Mouse (Mus musculus) layer of hippocampus, adult 9-10 months (tissue): Measurements from ENCODE around the gene Arhgef17.

Experiments used
- DNase-seq: peaks from one replicate; pipeline ENCODE4 v3.0.0; 2022; ENCODE audit warnings: low spot score

Arhgef17 gene

DNA sequence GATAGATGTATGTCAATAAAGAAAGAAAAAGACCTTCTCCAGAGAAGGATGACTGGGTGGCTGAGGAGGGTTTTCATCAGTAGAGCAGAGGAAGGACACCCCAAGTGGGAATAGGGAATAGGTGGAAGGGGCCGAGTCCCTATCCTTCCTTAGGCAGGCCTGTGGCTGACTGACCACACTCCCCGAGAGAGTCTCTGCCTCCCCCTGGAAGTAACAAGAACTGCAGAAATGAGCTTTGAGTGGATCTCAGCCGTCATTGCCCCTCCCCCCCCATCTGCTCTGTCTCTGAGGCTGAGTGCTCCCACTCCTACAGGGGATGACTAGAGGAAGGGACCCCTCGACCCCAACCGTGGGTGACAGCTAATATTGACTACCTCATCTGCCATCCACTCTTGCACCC, 9.3 kb upstream of the Arhgef17 start:
- no peak for DNase-seq

DNA sequence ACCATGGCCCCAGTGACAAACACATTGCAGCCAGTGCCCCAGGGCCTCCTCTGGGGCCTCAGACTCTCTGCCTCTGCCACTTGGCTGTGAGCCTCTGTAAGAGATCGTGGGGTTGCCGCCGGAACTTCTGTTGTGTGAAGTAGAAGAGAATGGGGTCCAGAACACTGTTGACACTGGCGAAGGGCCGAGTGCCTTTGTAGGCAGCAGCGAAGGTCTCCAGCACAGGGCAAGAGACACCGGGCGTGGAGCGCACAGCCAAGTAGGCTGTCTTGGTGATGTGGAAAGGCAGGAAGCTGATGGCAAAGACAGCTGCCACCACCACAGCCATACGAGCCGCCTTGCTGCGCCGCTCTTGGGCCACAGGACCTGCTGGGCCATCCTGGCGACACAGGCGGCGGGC, 6.2 kb upstream of the Arhgef17 start:
- DNase-seq: no peak

GRCm38 (mm10) chr7:100937481-100937880, 5.6 kb upstream of the Arhgef17 start:
- DNase-seq: no peak

DNA sequence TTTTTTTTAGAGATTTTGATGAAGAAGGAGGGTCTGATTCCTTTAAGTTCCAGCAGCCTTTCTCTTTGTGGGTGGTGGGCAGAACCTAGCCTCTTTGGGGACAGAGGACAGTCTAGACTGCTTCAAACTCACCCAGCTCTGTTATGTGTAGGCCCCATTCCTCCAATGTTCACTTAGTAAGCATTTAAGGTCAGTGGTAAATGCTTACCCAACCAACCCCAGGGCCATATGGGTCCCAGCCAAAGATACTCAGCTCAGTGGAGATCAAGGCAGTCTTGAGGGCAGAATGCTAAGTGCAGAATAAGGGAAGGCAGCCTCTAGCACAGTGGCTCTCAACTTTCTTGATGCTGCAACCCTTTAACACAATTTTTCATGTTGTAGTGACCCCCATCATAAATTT, 1.6 kb upstream of the Arhgef17 start:
- no peak for DNase-seq

GRCm38 (mm10) chr7:100932481-100933007, 637 bp upstream of the Arhgef17 start:
- DNase-seq: no peak

DNA sequence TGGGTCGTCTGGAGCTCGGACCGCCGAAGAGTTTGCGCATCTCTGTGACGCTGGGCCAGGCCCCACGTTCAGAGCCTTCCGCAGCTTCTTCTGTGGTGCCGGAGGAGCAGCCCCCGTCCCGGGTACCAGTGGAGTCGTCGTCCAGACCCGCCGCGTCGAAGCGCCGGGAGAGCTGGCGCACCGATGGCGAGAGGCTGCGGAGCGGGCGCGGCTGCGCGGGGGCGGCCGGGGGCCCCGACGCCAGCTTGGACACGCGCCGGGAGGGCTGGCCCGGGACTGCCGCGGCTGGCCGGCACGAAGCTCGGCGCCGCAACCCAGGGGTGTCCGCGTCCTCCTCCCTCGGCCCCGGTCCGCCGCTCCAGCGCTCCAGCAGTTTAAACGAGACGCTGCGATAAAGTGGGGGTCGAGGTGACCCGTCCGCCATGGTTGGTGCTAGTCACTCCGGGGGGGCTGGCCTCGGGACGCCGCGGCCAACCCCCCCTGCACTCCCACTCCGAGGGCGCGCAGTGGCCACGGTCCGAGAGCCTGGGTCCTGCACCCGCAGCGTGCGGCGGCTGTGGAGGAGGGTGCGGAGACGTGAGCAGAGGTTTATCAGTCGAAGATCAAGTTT, 486 bp downstream of the Arhgef17 start:
- no peak for DNase-seq

DNA sequence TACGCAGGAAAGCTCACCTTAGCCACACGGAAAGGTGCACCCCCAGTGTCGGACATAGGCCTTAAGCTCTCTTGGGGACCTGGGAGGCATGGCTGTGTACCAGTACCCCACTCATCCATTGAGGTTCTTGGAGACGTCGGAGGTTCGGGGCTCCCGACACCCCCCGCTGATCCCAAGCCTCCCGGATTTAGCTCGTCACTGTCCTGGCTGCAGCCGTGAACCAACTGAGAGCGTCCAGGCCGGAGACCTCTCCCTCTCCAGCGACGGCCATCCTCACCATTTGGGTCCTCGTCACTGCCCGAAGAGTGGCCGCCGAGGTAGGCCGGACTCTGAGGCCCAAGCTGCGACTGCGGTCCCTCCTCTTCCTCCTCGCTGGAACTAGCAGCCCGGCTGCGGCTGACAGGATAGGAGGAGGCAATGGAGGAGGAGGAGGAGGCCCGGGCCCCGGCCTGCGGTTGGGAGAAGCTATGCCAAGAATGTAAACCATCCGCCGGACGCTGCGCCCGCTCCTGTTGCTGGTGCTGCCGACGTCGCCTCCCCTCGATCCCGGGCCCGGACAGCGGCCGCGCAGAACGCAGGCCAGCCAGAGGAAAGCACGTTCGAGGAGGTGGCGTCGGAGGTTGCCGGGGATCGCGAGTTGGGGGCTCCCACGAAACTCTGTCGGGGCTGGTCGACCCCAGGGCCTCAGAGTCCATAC, 1.1 kb downstream of the Arhgef17 start:
- DNase-seq: no peak

DNA sequence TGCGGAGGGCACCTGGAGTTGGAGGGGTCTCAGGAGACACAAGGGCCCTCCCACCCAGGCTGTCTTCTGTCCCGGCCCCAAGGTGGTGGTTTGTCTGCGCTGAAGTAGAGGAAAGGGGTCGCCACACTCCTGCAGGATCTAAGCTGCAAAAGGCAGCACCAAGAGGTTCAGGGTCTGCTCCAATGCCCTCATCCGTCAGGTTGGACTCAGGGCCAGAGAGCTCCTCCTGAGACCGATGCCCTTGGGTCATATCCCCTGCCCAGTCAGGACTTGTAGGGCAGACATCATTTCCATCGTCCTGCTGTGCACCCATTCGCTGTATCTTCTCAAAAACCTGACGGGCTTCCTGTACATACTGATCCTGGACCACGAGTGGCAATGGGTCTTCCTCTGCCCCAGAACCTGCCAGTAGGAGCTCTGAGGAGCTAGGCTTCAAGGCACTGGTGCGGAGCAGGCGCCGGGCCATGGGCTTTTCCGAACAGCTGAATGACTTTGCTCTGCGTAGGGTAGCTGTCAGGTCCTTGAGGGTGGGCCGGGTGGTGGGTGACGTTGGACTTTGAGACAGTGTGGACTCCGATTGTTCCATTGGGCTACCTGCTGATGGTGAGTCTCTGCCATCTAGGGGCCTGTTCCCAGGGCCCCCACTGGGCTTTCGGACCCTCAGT, 2.1 kb downstream of the Arhgef17 start:
- no peak for DNase-seq

DNA sequence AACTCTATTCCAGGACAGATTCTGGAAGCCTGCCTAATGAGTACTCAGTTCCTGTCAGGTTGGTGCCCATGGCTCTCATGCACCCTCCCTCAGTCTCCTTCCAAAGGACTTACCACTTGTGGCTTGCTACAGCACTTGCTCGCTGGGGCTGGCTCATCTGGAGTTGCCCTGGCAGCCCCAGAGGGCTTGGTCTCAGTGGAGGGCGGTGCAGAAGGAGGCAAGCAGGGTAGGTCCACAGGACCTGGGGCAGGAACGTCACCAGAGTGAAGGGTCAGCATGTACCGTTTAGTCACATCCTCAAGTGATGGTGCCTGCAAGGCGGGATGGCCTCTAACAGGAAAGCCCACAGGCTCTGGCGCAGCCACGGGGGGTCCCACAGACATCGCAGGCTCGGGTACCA, 3.5 kb downstream of the Arhgef17 start:
- DNase-seq: no peak

DNA sequence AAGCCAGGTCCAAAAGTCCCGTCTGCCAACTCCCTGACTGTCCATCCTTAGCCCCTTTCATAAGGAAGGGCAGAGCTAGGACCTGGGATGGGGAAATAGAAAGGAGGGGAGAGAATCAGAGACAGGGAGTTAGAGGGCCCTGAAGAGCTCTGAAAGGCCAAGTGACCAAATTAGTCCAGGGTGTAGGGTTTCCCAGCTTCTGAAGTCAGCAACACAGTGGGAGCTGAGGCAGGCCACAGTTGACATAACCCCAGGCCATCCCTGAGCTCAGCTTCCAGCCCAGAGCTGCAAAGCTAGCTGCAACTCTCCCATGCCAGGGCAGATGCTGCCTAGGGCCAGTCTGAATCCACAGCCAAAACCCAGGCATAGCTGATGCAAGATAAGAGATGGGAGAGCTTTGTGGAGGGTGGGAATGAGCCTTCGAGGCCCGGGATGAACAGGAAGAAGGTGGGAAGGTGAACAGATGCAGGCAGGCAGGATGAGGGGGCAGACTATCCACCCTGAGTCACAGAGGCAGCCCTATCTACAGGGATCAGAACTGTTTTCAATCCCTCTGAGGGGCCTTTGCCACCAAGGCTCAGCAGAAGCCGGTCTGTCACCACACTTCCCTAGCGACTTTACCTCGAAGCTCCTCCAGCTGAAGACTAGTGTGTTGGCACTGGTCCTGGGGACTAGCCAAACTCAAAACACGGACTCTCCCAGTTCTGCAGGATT, 4.5 kb downstream of the Arhgef17 start:
- DNase-seq: no peak

- no peak for DNase-seq
Observed at GRCm38 (mm10) chr7:100926311-100926923, 5.5 kb downstream of the Arhgef17 start.

GRCm38 (mm10) chr7:100924674-100925445, 7.0 kb downstream of the Arhgef17 start:
- DNase-seq: no peak

DNA sequence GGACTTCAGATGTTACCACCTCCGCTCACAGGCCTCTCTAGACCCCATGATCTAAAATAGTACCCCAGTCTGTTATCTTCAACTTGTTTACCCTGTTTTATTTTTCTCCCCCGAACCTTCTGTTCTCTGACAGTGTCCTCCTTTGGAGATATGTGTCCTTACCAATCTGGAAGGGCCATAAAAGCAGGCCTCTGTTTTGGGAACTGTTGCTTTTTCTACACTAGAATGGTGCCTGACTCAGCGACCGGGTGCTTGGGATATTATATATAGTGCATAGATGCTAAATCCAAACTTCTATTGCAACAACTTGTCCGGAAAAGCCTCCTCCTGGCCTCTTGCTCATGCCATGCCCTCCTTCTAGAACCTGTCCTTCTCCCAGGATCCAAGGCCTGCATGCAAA, 7.7 kb downstream of the Arhgef17 start:
- no peak for DNase-seq

GRCm38 (mm10) chr7:100922907-100923306, 9.0 kb downstream of the Arhgef17 start:
- no peak for DNase-seq

- DNase-seq: no peak
Observed at GRCm38 (mm10) chr7:100921289-100921688, 10.6 kb downstream of the Arhgef17 start.

GRCm38 (mm10) chr7:100919809-100920107, 12.1 kb downstream of the Arhgef17 start:
- DNase-seq: no peak

DNA sequence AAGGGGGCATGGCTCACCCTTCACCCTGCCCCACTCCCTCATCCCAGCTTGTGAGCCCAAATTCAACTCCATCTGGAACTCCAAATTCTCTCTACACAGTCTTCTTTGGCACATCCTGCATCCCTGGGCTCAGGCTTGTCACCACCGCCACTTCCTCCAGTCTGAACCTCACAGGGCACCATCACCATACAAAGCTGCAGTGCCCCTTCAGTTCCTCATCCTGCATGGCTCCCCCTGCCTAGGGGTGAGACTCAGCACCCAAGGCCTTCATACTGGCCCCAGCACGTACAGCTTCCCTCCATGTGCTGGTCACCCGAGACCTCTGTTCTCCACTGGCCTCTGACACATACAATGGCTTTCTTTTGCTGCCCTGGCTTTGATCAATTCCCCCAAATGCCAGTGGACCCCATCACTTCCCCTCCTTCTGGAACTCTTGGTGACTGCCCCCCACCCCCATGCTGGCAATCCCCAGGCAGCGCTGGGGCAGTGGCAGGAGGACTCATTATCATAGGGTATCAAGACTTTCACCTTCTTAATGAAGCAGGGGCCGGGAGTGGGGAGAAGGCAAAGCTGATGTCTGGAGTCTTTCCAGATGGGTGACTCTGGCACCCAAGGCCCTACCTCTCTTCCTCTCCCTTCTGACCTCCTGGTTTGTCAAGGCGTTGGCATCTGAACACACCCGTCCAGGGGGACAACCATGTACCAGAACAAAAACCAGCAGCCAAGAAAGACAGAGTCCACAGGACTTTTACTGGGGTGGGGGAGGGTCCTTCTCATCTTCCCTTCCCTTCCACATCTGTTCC, 12.7 kb downstream of the Arhgef17 start:
- no peak for DNase-seq

DNA sequence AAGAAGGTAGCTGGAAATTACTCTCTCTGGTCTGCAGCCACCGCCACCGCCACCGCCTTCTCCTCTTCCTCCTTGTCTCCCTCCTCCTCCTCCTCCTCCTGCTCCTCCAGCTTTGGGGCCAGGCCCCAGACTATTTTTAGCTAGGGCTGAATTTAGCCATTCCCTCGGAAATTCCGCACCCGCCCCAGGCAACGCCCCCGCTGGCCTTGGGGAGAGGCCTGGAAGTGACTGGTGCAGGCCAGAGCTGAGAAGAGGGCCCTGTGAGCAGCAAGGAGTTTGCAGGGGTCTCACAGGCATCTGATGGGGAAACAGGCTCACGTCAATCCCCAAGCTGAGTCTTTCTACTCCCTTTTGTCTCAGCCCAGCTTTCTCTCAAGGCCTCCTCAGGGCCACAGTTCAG, 13.7 kb downstream of the Arhgef17 start:
- no peak for DNase-seq

DNA sequence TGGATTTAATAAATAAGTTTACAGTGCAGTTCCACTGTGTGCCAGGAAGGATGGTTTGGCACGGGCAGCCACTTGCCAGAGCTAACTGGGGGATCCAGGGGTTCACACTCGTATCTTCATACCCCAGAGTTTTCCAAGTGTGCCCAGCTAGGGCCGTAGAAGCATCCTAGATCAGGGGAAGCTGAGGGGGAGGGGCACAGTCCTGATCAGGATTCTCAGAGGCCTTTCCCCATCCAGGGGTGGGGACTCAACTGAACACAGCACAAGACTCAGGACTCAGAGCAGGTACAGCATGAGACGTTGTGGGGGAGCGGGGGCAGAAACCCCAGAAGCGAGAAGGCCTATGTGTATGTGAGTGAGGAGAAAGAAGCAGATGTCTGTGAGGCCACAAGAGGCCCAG, 14.2 kb downstream of the Arhgef17 start:
- no peak for DNase-seq

DNA sequence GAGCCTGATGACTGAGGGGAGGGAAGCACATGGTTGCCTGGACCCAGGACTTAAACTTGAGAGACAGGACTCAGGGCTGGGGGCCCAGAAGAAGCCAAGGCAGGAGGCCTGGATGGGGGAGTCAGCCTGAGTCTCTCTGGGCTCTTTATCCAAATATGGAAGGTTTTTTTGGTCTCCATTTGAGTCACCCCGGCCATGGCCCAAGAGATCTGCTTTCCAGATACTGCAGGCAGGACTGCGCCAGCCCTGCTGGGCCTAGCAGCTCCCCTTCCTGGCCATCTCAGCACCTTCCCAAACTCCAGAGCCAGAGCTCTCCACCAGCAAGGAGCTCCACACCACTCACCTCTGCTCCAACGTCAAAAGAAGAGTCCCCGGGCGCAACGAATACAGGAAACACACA, 15.4 kb downstream of the Arhgef17 start:
- DNase-seq: no peak

DNA sequence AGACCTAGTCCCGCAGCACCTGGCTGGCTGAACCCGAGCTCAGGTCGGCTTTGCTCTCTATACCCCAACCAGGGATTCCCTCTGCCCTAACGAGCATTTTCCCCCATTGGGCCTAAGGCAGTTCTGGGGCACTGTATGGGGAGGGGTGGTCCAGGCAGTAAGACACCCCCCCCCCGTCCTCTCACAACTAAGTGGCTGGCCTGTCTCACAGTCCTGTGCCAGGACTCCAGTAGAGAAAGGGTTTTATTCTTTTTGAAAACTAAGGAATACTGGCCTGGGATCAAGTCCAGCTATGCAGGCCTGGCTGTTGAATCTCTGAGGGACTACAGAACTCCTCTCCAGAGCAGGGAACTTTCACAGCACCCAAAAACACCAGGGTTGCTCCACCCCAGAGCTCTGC, 16.7 kb downstream of the Arhgef17 start:
- no peak for DNase-seq
